Mouse (Mus musculus) myocyte (in vitro differentiated cells): ENCODE measurements around the gene Atp6v1g1.

Experiments
- E2F4 ChIP-seq: IDR thresholded peaks from one replicate; pipeline ENCODE4 v1.6.1; 2011; ENCODE audit warnings: mild to moderate bottlenecking, control low read depth, moderate library complexity; ENCODE audit not compliant: insufficient read depth
- MAX ChIP-seq: IDR thresholded peaks from one replicate; pipeline ENCODE4 v1.6.1; 2011; ENCODE audit warnings: low read depth, mild to moderate bottlenecking, control low read depth
- MYOD1 ChIP-seq, 3 experiments: IDR thresholded peaks; one replicate each; pipeline ENCODE4 v1.6.1; 2011; ENCODE audit warnings: control low read depth in 2 of 3, low read depth in 2 of 3, mild to moderate bottlenecking in 2 of 3, moderate library complexity in 1 of 3; ENCODE audit not compliant: insufficient read length in 2 of 3, control insufficient read depth in 1 of 3
- MYOG ChIP-seq, 3 experiments: IDR thresholded peaks; one replicate each; pipeline ENCODE4 v1.6.1; 2011; ENCODE audit warnings: control low read depth in 2 of 3, low read depth in 2 of 3, mild to moderate bottlenecking in 2 of 3; ENCODE audit not compliant: insufficient read length in 2 of 3, control insufficient read depth in 1 of 3, insufficient read depth in 1 of 3
- POLR2A ChIP-seq: IDR thresholded peaks from one replicate; pipeline ENCODE4 v1.6.1; 2011; ENCODE audit warnings: low read depth, mild to moderate bottlenecking, control low read depth, moderate library complexity; ENCODE audit not compliant: insufficient read length
- POLR2AphosphoS2 ChIP-seq: IDR thresholded peaks from one replicate; pipeline ENCODE4 v1.6.1; 2011; ENCODE audit warnings: low read depth, control low read depth; ENCODE audit not compliant: insufficient read length
- REST ChIP-seq: IDR thresholded peaks from one replicate; pipeline ENCODE4 v1.6.1; 2011; ENCODE audit warnings: mild to moderate bottlenecking, control low read depth, moderate library complexity; ENCODE audit not compliant: insufficient read depth, insufficient read length
- SRF ChIP-seq: IDR thresholded peaks from one replicate; pipeline ENCODE4 v1.6.1; 2011; ENCODE audit warnings: low read depth; ENCODE audit not compliant: control insufficient read depth, insufficient read length
- TCF12 ChIP-seq: IDR thresholded peaks from one replicate; pipeline ENCODE4 v1.6.1; 2011; ENCODE audit warnings: mild to moderate bottlenecking, control low read depth; ENCODE audit not compliant: poor library complexity, insufficient read depth, severe bottlenecking
- TCF3 ChIP-seq: IDR thresholded peaks from one replicate; pipeline ENCODE4 v1.6.1; 2011; ENCODE audit warnings: low read depth, control low read depth; ENCODE audit not compliant: insufficient read length
- USF1 ChIP-seq: IDR thresholded peaks from one replicate; pipeline ENCODE4 v1.6.1; 2011; ENCODE audit warnings: low read depth, mild to moderate bottlenecking, control low read depth, moderate library complexity

DNA sequence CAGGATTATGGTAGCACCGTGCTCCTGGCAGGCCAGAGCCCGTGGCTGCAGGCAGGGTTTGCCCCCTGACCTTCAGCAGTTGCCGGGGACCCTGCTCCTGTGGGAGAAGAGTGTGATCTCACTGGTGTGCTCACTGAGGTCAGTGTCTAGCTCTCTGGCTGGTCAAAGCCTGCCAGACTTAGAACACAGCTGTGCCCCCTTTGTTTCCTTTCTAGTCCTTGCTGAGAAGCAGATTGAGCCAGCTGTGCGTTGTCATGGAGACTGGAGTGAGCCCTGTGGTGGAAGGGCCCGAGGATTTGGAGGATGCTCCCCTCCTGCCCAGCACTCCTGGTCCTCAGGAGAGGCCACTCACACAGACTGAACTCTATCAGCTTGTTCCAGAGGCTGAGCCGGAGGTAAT, 35.5 kb downstream of the Atp6v1g1 start:
- TF ChIP-seq POLR2A (no peak), MYOG (IDR thresholded peaks at IDR 0.05; ENCODE audit: control insufficient read depth in 1 of 3, insufficient read depth in 1 of 3, insufficient read length in 2 of 3, low read depth in 2 of 3) (no peak), USF1 (no peak), SRF (no peak), TCF3 (no peak), MAX (no peak), TCF12 (no peak), E2F4 (no peak), POLR2AphosphoS2 (no peak), REST (no peak), MYOD1 (IDR thresholded peaks at IDR 0.05; ENCODE audit: control insufficient read depth in 1 of 3, insufficient read length in 2 of 3, low read depth in 2 of 3) (no peak)
